Mouse (Mus musculus) neural tube, embryonic 13.5 days (tissue): ENCODE measurements at regions not wholly inside any gene's neighbourhood (a gene's known extent, or its start where the extent isn't known, plus 50 kb on each side); places are given as distances from the start of the nearest gene placed in this dataset.

Experiments
- ATAC-seq: fragments of 200-750 bp; cut with Nextera tagmentation; 2 replicates; pipeline ENCODE4 v1.8.0; 2017; ENCODE audit warnings: low read depth, mild to moderate bottlenecking, moderate TSS enrichment, moderate library complexity
- H3K27ac ChIP-seq: fragments of 300-500 bp; sonication (generic); replicated peaks from 2 replicates; pipeline ENCODE4 v1.5.1; 2015; ENCODE audit warnings: moderate library complexity, mild to moderate bottlenecking, inconsistent platforms
- H3K27me3 ChIP-seq: fragments of 300-500 bp; sonication (generic); 2 replicates; pipeline ENCODE4 v1.6.1; 2015; ENCODE audit warnings: mild to moderate bottlenecking, inconsistent platforms
- H3K36me3 ChIP-seq: fragments of 300-500 bp; sonication (generic); 2 replicates; pipeline ENCODE4 v1.6.1; 2015; ENCODE audit warnings: mild to moderate bottlenecking, inconsistent platforms
- H3K4me1 ChIP-seq: fragments of 300-500 bp; sonication (generic); replicated peaks from 2 replicates; pipeline ENCODE4 v1.6.1; 2015; ENCODE audit warnings: inconsistent platforms
- H3K4me2 ChIP-seq: fragments of 300-500 bp; sonication (generic); 2 replicates; pipeline ENCODE4 v1.6.1; 2015; ENCODE audit warnings: inconsistent platforms, mild to moderate bottlenecking, moderate library complexity
- H3K4me3 ChIP-seq: fragments of 300-500 bp; sonication (generic); 2 replicates; pipeline ENCODE4 v1.5.1; 2015; ENCODE audit warnings: mild to moderate bottlenecking, inconsistent platforms
- H3K9ac ChIP-seq: fragments of 300-500 bp; sonication (generic); 2 replicates; pipeline ENCODE4 v1.6.1; 2015; ENCODE audit warnings: moderate library complexity, mild to moderate bottlenecking, inconsistent platforms
- H3K9me3 ChIP-seq: fragments of 300-500 bp; sonication (generic); 2 replicates; pipeline ENCODE4 v1.6.1; 2016; ENCODE audit warnings: inconsistent platforms
- WGBS: fragments of 180-500 bp; shearing (Covaris S2); methylation state at CpG from one replicate; pipeline ENCODE4 v1.1.7; 2015; 5-methylcytosine and 5-hydroxymethylcytosine counted together

GRCm38 (mm10) chr1:39086273-39086672 lies 100.9 kb downstream of the Pdcl3 start:
- Histone ChIP-seq H3K9me3 (no peaks in the 10 kb centered on the region), H3K4me2 (no peak overlapping the region), H3K9ac (no peak overlapping the region), H3K27ac (no peak overlapping the region), H3K4me1 (no peaks in the 10 kb centered on the region), H3K27me3 (no peaks in the 10 kb centered on the region), H3K4me3 (no peak overlapping the region), H3K36me3 (no peaks in the 10 kb centered on the region)
- 84% methylated on average over 11 of the region's 11 CpGs for WGBS
- ATAC-seq = no peak

GRCm38 (mm10) chr1:39089875-39090274 lies 103.7 kb upstream of the Npas2 start:
- Histone ChIP-seq H3K4me2 (no peak overlapping the region), H3K4me1 (no peaks in the 10 kb centered on the region), H3K36me3 (no peaks in the 10 kb centered on the region), H3K27ac (no peak overlapping the region), H3K4me3 (no peak overlapping the region), H3K9ac (no peak overlapping the region), H3K9me3 (no peaks in the 10 kb centered on the region), H3K27me3 (no peaks in the 10 kb centered on the region)
- WGBS = 81% methylated on average over 9 of the region's 9 CpGs
- ATAC-seq = no peak

DNA sequence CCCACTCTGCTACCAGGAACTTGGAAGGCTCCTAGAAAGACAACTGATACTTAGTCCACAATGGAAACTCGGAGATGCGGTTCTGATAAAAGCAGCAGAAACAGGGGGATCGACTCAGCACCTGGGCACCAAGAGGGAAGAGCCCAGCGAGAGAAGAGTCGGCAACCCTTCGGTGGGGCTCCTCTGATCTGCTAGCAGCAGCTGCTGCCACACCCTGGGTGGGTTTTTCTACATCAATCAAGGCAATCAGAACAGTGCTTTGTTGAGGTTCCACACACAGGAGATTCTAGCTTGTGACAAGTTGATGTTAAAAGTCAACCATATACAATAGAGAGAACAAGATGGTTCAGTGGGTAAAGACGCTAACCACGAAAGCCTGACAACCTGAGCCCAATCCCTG lies 102.4 kb upstream of the Npas2 start:
- Histone ChIP-seq H3K4me3 (no peak overlapping the region), H3K4me1 (no peaks in the 10 kb centered on the region), H3K4me2 (no peak overlapping the region), H3K9ac (no peak overlapping the region), H3K27me3 (no peaks in the 10 kb centered on the region), H3K9me3 (no peaks in the 10 kb centered on the region), H3K27ac (no peak overlapping the region), H3K36me3 (no peaks in the 10 kb centered on the region)
- ATAC-seq = no peak
- 96% methylated on average over 8 of the region's 8 CpGs for WGBS

DNA sequence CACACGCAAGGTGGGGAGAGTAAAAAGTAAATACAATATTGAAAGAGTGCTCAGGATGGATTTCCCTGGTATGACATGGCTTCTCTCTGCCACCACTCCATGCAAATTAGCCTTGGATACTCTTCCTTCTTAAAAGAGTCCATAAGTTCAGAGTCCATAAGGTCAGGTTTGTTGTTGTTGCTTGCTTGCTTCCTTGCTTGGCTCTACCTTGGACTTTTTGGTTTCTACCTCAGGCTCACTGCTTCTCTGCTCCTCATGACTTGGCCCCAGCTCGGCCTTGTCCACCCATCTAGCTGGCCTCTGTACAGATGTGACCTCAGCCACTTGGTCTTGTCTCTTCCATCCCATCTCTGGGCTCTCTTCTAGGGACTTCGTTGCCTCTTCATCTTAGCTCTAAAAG lies 101.9 kb upstream of the Npas2 start:
- H3K36me3 ChIP-seq = no peaks in the 10 kb centered on the region
- no peak overlapping the region for H3K4me2 ChIP-seq
- no peak overlapping the region for H3K4me3 ChIP-seq
- no peaks in the 10 kb centered on the region for H3K27me3 ChIP-seq
- 87% methylated on average over 3 of the region's 3 CpGs for WGBS
- no peak overlapping the region for H3K9ac ChIP-seq
- H3K9me3 ChIP-seq = no peaks in the 10 kb centered on the region
- H3K4me1 ChIP-seq = no peaks in the 10 kb centered on the region
- no peak for ATAC-seq
- no peak overlapping the region for H3K27ac ChIP-seq

GRCm38 (mm10) chr1:39093291-39093690 lies 100.2 kb upstream of the Npas2 start:
- ATAC-seq = no peak
- WGBS = 89% methylated on average over 4 of the region's 4 CpGs
- no peaks in the 10 kb centered on the region for H3K27me3 ChIP-seq

DNA sequence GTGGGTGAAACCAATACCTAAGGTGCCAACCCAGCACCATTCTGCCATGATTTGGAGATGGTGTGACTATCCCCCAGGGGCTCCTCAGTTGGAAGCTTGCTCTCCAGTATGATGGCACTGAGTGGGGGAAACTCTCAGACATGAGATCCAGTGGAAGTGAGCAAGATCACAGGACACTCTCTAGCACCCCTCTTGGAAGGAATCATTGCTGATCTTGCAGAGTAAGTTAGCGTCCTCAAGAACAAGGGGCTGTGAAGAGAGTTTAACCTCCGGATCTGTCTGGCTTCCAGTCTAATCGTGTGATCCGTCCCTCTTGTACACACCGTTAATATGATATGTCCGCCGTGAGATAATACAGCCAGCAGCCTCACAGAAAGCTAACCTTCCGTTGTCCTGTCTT lies 99.5 kb upstream of the Npas2 start:
- H3K4me3 ChIP-seq = no peak overlapping the region
- no peak overlapping the region for H3K4me2 ChIP-seq
- WGBS = 93% methylated on average over 8 of the region's 8 CpGs
- no peaks in the 10 kb centered on the region for H3K4me1 ChIP-seq
- no peaks in the 10 kb centered on the region for H3K27me3 ChIP-seq
- no peak overlapping the region for H3K9ac ChIP-seq
- H3K27ac ChIP-seq = no peak overlapping the region
- no peak for ATAC-seq
- H3K9me3 ChIP-seq = no peaks in the 10 kb centered on the region
- no peaks in the 10 kb centered on the region for H3K36me3 ChIP-seq

More at GRCm38 (mm10) chr1:39093291-39093690, 100.2 kb upstream of the Npas2 start:
- H3K27ac ChIP-seq = no peak overlapping the region
- no peaks in the 10 kb centered on the region for H3K36me3 ChIP-seq
- H3K4me1 ChIP-seq = no peaks in the 10 kb centered on the region
- no peak overlapping the region for H3K9ac ChIP-seq
- no peak overlapping the region for H3K4me3 ChIP-seq
- H3K4me2 ChIP-seq = no peak overlapping the region
- H3K9me3 ChIP-seq = no peaks in the 10 kb centered on the region

DNA sequence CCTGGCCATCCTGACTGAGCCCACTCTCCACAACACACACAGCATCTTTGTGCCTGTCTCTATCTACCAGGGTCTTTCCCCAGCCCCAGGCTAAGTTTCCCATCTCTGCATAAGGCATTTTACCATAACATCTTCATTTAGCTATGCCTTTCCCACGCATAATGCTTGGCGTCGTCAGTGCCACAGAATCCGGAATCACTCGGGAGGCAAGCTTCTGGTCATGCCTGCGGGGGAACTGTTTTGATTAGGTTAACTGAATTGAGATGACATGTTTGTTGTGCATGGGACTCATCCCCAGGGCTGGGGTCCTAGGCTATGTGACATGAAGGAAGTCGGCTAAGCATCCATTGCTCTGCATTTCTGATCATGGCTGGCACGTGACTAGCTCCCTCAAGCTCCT lies 97.6 kb upstream of the Npas2 start:
- Histone ChIP-seq H3K27ac (no peak overlapping the region), H3K4me2 (no peak overlapping the region), H3K4me3 (no peak overlapping the region), H3K9ac (no peak overlapping the region), H3K4me1 (no peaks in the 10 kb centered on the region), H3K27me3 (no peaks in the 10 kb centered on the region), H3K36me3 (no peaks in the 10 kb centered on the region), H3K9me3 (no peaks in the 10 kb centered on the region)
- no peak for ATAC-seq
- WGBS = 89% methylated on average over 8 of the region's 8 CpGs

GRCm38 (mm10) chr1:39096726-39097125 lies 96.8 kb upstream of the Npas2 start:
- Histone ChIP-seq H3K36me3 (no peaks in the 10 kb centered on the region), H3K4me1 (no peaks in the 10 kb centered on the region), H3K9ac (no peak overlapping the region), H3K27me3 (no peaks in the 10 kb centered on the region), H3K4me2 (no peak overlapping the region), H3K4me3 (no peak overlapping the region), H3K27ac (no peak overlapping the region), H3K9me3 (no peaks in the 10 kb centered on the region)
- ATAC-seq = no peak
- 92% methylated on average over 3 of the region's 3 CpGs for WGBS

- Histone ChIP-seq H3K9ac (no peak overlapping the region), H3K9me3 (no peaks in the 10 kb centered on the region), H3K27ac (no peak overlapping the region), H3K27me3 (no peaks in the 10 kb centered on the region), H3K36me3 (no peaks in the 10 kb centered on the region), H3K4me2 (no peak overlapping the region), H3K4me3 (no peak overlapping the region), H3K4me1 (no peaks in the 10 kb centered on the region)
- 92% methylated on average over 10 of the region's 10 CpGs for WGBS
- no peak for ATAC-seq
These were observed 96.0 kb upstream of the Npas2 start for GRCm38 (mm10) chr1:39097499-39097898.

GRCm38 (mm10) chr1:39098154-39098553 lies 95.4 kb upstream of the Npas2 start:
- no peak for ATAC-seq
- no peaks in the 10 kb centered on the region for H3K27me3 ChIP-seq
- no peaks in the 10 kb centered on the region for H3K36me3 ChIP-seq
- no peaks in the 10 kb centered on the region for H3K4me1 ChIP-seq
- no peak overlapping the region for H3K27ac ChIP-seq
- no peak overlapping the region for H3K4me3 ChIP-seq
- WGBS = 89% methylated on average over 5 of the region's 5 CpGs
- no peaks in the 10 kb centered on the region for H3K9me3 ChIP-seq
- H3K4me2 ChIP-seq = no peak overlapping the region
- H3K9ac ChIP-seq = no peak overlapping the region

DNA sequence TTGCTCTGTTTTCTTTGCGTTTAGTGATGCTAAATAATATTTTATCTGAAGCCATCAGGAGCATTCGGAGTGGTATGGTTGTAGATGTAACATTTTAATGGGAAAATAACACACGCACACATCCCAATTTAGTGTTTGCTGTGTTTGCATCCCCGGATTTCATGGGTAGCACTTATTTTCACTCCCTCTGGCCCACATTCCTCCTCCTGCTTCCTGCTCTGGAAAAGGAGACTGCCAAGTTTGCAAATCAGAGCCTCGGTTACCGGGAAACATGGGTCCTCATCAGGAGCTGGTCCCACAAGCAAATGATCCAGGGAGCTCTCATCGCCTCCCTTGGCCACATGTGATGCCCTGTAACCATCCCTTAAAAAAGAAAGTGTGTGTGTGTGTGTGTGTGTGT lies 94.3 kb upstream of the Npas2 start:
- Histone ChIP-seq H3K4me3 (no peak overlapping the region), H3K27ac (no peak overlapping the region)
- 93% methylated on average over 7 of the region's 7 CpGs for WGBS

GRCm38 (mm10) chr1:39100492-39100891 lies 93.0 kb upstream of the Npas2 start:
- no peaks in the 10 kb centered on the region for H3K36me3 ChIP-seq
- H3K9me3 ChIP-seq = no peaks in the 10 kb centered on the region
- no peak for ATAC-seq
- no peaks in the 10 kb centered on the region for H3K4me1 ChIP-seq
- no peak overlapping the region for H3K27ac ChIP-seq
- no peak overlapping the region for H3K4me3 ChIP-seq
- no peak overlapping the region for H3K4me2 ChIP-seq
- no peaks in the 10 kb centered on the region for H3K27me3 ChIP-seq
- H3K9ac ChIP-seq = no peak overlapping the region

More for the DNA sequence above, 94.3 kb upstream of the Npas2 start:
- Histone ChIP-seq H3K27me3 (no peaks in the 10 kb centered on the region), H3K9me3 (no peaks in the 10 kb centered on the region), H3K36me3 (no peaks in the 10 kb centered on the region), H3K4me1 (no peaks in the 10 kb centered on the region), H3K4me2 (no peak overlapping the region), H3K9ac (no peak overlapping the region)
- no peak for ATAC-seq

DNA sequence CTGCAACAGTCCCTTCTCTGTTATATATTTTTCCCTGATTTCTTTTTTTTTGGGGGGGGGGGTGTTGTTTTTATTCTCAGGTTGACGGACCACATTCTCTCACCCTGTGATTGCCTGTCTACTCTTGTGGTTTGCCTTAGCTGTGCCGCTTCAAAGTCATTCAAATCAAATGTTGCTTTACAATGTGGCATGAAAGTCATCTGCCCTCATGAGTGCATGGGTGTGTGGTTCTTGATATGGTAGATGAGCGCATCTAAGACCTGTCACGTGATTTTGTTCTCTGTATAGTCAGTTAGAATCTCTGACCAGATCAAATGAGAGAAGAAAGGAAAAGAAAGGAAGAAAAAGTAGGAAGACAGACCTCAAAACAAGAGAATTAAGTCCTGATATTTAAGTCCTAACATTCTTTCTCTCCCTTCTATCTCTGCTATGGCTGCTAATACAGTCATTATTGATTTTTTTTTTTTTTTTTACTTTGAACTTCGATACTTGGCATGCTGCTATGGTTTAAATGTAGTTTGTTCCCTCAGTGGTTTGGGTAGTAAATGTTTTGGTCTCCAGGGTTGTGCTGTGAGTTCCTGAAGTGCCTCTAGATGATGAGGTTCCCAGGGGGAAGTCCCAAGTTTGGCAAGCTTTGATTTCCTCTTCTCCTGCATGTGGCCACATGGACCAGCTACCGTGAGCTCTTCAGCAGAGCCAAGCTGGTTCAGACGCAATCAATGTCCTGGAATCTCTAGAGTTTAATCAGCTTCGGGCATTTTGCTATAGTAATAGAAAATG lies 91.2 kb upstream of the Npas2 start:
- Histone ChIP-seq H3K4me3 (no peak overlapping the region), H3K27me3 (no peaks in the 10 kb centered on the region), H3K4me2 (no peak overlapping the region), H3K27ac (no peak overlapping the region), H3K9me3 (no peaks in the 10 kb centered on the region), H3K9ac (no peak overlapping the region), H3K36me3 (no peaks in the 10 kb centered on the region), H3K4me1 (no peaks in the 10 kb centered on the region)
- 85% methylated on average over 8 of the region's 8 CpGs for WGBS
- ATAC-seq = no peak
